Comparison of ENCODE assay signal across 17 mouse cellular contexts in genomic region chr19:17337057-17337679, GRCm38 (mm10). TPM values are rescaled to one million over a fixed set of nuclear protein-coding genes. Genes with fewer than 3 reads are reported as not detected.
DNase-seq lines count a peak whose midpoint lies in the region; ATAC-seq and TF ChIP-seq lines count a peak whose summit lies in the region.
"Had no signal": no experiment of that assay in that cellular context is flagged by ENCODE, and none has a peak within 500 bp of the region (broad histone marks: within the 10 kb centered on the region; RNA-seq: fewer than 3 reads in every experiment).

No protein-coding gene starts in this region.

- H3K9ac ChIP-seq in kidney, postnatal 0 days (ENCODE audit: low read depth, low read length): no peak overlapping the region
- H3K9ac ChIP-seq in kidney, embryonic 14.5 days (ENCODE audit: low read depth, low read length): no peak overlapping the region
- no peak overlapping the region for H3K9ac ChIP-seq in liver, embryonic 11.5 days (ENCODE audit: low read depth, low read length)
- H3K9ac ChIP-seq: embryonic facial prominence, embryonic 12.5 days; forebrain, embryonic 13.5 days had no signal

- no peaks in the 10 kb centered on the region for H3K9me3 ChIP-seq in kidney, postnatal 0 days (replicated peaks; ENCODE audit: low read length)
- H3K9me3 ChIP-seq in kidney, embryonic 14.5 days (ENCODE audit: control insufficient read depth, low read length): no peaks in the 10 kb centered on the region
- H3K9me3 ChIP-seq in liver, embryonic 11.5 days (ENCODE audit: control insufficient read depth, low read length): no peaks in the 10 kb centered on the region
- H3K9me3 ChIP-seq: embryonic facial prominence, embryonic 12.5 days; forebrain, embryonic 13.5 days; midbrain, embryonic 10.5 days had no signal

- WGBS in kidney, postnatal 0 days: 34% methylated on average over 7 of the region's 7 CpGs
- 39% methylated on average over 7 of the region's 7 CpGs for WGBS in kidney, embryonic 14.5 days
- WGBS in liver, embryonic 11.5 days: 23% methylated on average over 7 of the region's 7 CpGs

- 0 out of 2 replicates have a peak, but pooled peaks cover 3% of the 10 kb centered on the region for H3K4me1 ChIP-seq in kidney, postnatal 0 days (replicated peaks; ENCODE audit: insufficient read depth, low read length)
- peaks cover 9% of the 10 kb centered on the region for H3K4me1 ChIP-seq in kidney, embryonic 14.5 days (ENCODE audit: control insufficient read depth, insufficient read depth, low read length)
- H3K4me1 ChIP-seq in liver, embryonic 11.5 days (replicated peaks; ENCODE audit: control insufficient read depth, insufficient read depth, low read length): peaks cover 48% of the 10 kb centered on the region
- H3K4me1 ChIP-seq: forebrain, embryonic 13.5 days had no signal

- H3K4me2 ChIP-seq in kidney, postnatal 0 days (ENCODE audit: low read length): no peak overlapping the region
- no peak overlapping the region for H3K4me2 ChIP-seq in kidney, embryonic 14.5 days (replicated peaks; ENCODE audit: low read depth, low read length)
- H3K4me2 ChIP-seq in liver, embryonic 11.5 days: peak overlapping the region; percentile 44
- H3K4me2 ChIP-seq: embryonic facial prominence, embryonic 12.5 days; forebrain, embryonic 13.5 days had no signal

- no peak overlapping the region for H3K27ac ChIP-seq in kidney, postnatal 0 days
- H3K27ac ChIP-seq in kidney, embryonic 14.5 days (ENCODE audit: low read depth, low read length): no peak overlapping the region
- peak overlapping the region; percentile 57 for H3K27ac ChIP-seq in liver, embryonic 11.5 days (ENCODE audit: low read depth, low read length)
- H3K27ac ChIP-seq: embryonic facial prominence, embryonic 12.5 days; forebrain, embryonic 13.5 days; midbrain, embryonic 10.5 days had no signal

- no peaks in the 10 kb centered on the region for H3K27me3 ChIP-seq in kidney, postnatal 0 days (ENCODE audit: insufficient read depth, low read length)
- H3K27me3 ChIP-seq in kidney, embryonic 14.5 days (ENCODE audit: control insufficient read depth, insufficient read depth, low read length): no peaks in the 10 kb centered on the region
- H3K27me3 ChIP-seq in liver, embryonic 11.5 days (replicated peaks; ENCODE audit: control insufficient read depth, insufficient read depth, low read length): no peaks in the 10 kb centered on the region
- H3K27me3 ChIP-seq: CH12.LX; embryonic facial prominence, embryonic 12.5 days; forebrain, embryonic 13.5 days had no signal

- no peak for TF ChIP-seq CTCF in kidney, postnatal 0 days (IDR thresholded peaks at IDR 0.05; ENCODE audit: low read depth)

- ATAC-seq in kidney, postnatal 0 days (replicated peaks; ENCODE audit: low FRiP score, low read depth): no peak
- ATAC-seq in kidney, embryonic 14.5 days (ENCODE audit: low FRiP score, low TSS enrichment): no peak
- peak; percentile 54 for ATAC-seq in liver, embryonic 11.5 days (replicated peaks; ENCODE audit: low FRiP score)
- ATAC-seq in megakaryocyte-erythroid progenitor cell, adult 5-6 weeks (replicated peaks; ENCODE audit: low FRiP score, low TSS enrichment, poor library complexity, severe bottlenecking): peak; percentile 53
- ATAC-seq: forebrain, embryonic 13.5 days had no signal

- no peaks in the 10 kb centered on the region for H3K36me3 ChIP-seq in kidney, postnatal 0 days (ENCODE audit: insufficient read depth, low read length)
- no peaks in the 10 kb centered on the region for H3K36me3 ChIP-seq in kidney, embryonic 14.5 days (ENCODE audit: control insufficient read depth, insufficient read depth, low read length)
- H3K36me3 ChIP-seq in liver, embryonic 11.5 days (ENCODE audit: control insufficient read depth, insufficient read depth, low read length): no peaks in the 10 kb centered on the region; the same call in 1 of the 2 replicates
- H3K36me3 ChIP-seq: embryonic facial prominence, embryonic 12.5 days; midbrain, embryonic 10.5 days had no signal

- no peak overlapping the region for H3K4me3 ChIP-seq in kidney, postnatal 0 days (replicated peaks; ENCODE audit: low read depth, low read length)
- H3K4me3 ChIP-seq in kidney, embryonic 14.5 days (ENCODE audit: low read length): no peak overlapping the region
- H3K4me3 ChIP-seq in liver, embryonic 11.5 days (ENCODE audit: low read depth, low read length): no peak overlapping the region
- H3K4me3 ChIP-seq: embryonic facial prominence, embryonic 12.5 days; forebrain, embryonic 13.5 days; midbrain, embryonic 10.5 days had no signal

- peak; percentile 9 for DNase-seq in adrenal gland, postnatal 10 days
- DNase-seq in adrenal gland, adult 2 months: no peak
- peak; percentile 35 for DNase-seq in kidney, postnatal 0 days (ENCODE audit: low spot score)
- DNase-seq in liver, embryonic 11.5 days (ENCODE audit: low spot score): no peak
- no peak for DNase-seq in left cerebral cortex, adult 11 months (ENCODE audit: low spot score)
- no peak for DNase-seq in right cerebral cortex, postnatal 36 days (ENCODE audit: low spot score in 2 of 2)
- DNase-seq: cerebellum, adult 9-11 months; heart, adult 18-20 months; heart, postnatal 36 days; kidney, adult 2 months; right cerebral cortex, postnatal 4 days had no signal

RNA-seq across cellular contexts. Expression of gene Gcnt1, which starts 35.5 kb away (rescaled TPM):
- 1 to 10 TPM; 3.3 to 3.7 TPM for total RNA-seq in adrenal gland, postnatal 10 days (2021)
- 1 to 10 TPM; 2.4 to 2.6 TPM for total RNA-seq in adrenal gland, adult 2 months (2021)
- polyA plus RNA-seq in adrenal gland, adult 2 months (2012; rRNA removed): 0.35 and 0.79 TPM in 2 replicates
- polyA plus RNA-seq in kidney, postnatal 0 days (2015; fragmentation: Nextera tagmentation; extraction: Ambion mirVana): 62.8 and 69.8 TPM in 2 replicates
- polyA plus RNA-seq in kidney, embryonic 14.5 days (2014; fragmentation: Nextera tagmentation; extraction: Ambion mirVana): 7.8 and 21.0 TPM in 2 replicates
- 26.0 and 28.8 TPM in 2 replicates for polyA plus RNA-seq in liver, embryonic 11.5 days (2014; fragmentation: Nextera tagmentation; extraction: Ambion mirVana)
- 12.0 and 26.0 TPM in 2 replicates for total RNA-seq in megakaryocyte-erythroid progenitor cell, adult 5-6 weeks (2014; fragmentation: Nextera tagmentation)
- 18.0 and 23.7 TPM in 2 replicates for total RNA-seq in megakaryocyte-erythroid progenitor cell, adult 5-6 weeks (2017)

RNA-seq across cellular contexts. Expression of gene Rfk, which starts 56.7 kb away (rescaled TPM):
- total RNA-seq in adrenal gland, postnatal 10 days (2021): 10 to 100 TPM; 72.0 to 83.0 TPM
- 100 to 1,000 TPM in 1 of 2 experiments, 10 to 100 TPM in 1; 85.5 to 566 TPM for total RNA-seq in adrenal gland, adult 2 months (2021)
- polyA plus RNA-seq in adrenal gland, adult 2 months (2012; rRNA removed): 322 and 833 TPM in 2 replicates
- polyA plus RNA-seq in kidney, postnatal 0 days (2015; fragmentation: Nextera tagmentation; extraction: Ambion mirVana): 97.5 and 103 TPM in 2 replicates
- 55.2 and 77.2 TPM in 2 replicates for polyA plus RNA-seq in kidney, embryonic 14.5 days (2014; fragmentation: Nextera tagmentation; extraction: Ambion mirVana)
- 86.0 and 88.3 TPM in 2 replicates for polyA plus RNA-seq in liver, embryonic 11.5 days (2014; fragmentation: Nextera tagmentation; extraction: Ambion mirVana)
- total RNA-seq in megakaryocyte-erythroid progenitor cell, adult 5-6 weeks (2014; fragmentation: Nextera tagmentation): 51.3 and 62.6 TPM in 2 replicates
- 49.0 and 49.4 TPM in 2 replicates for total RNA-seq in megakaryocyte-erythroid progenitor cell, adult 5-6 weeks (2017)

Comparison
In these comparisons a context has a peak if more than half of its experiments do, and no peak if none do; other contexts are left out.
1. DNase-seq: peak in adrenal gland, postnatal 10 days (single experiment) and kidney, postnatal 0 days (single experiment); none in adrenal gland, adult 2 months (single experiment), liver, embryonic 11.5 days (single experiment), left cerebral cortex, adult 11 months (single experiment) and right cerebral cortex, postnatal 36 days (0 of 2).
2. ATAC-seq: peak in liver, embryonic 11.5 days (single experiment) and megakaryocyte-erythroid progenitor cell, adult 5-6 weeks (single experiment); none in kidney, postnatal 0 days (single experiment) and kidney, embryonic 14.5 days (single experiment).